Mouse (Mus musculus): Measurements from ENCODE around the gene Eipr1.
"Not testable (repeated sequence)": the region's sequence is repeated elsewhere in the genome, so short reads cannot be mapped to it uniquely, and the experiment has no call there.

Gene Eipr1

GRCm38 (mm10) chr12:28751508-28752263 lies at the start of gene Eipr1:
Eipr1 (plus strand) TSS chr12:28751803.
- peak; percentile 98 for DNase-seq (ENCODE audit: low spot score)

- DNase-seq (ENCODE audit: low spot score), result peak; percentile 80
Observed at GRCm38 (mm10) chr12:28704381-28704780, 47.2 kb upstream of the Eipr1 start.

- no peak for DNase-seq (ENCODE audit: low spot score)
Observed at GRCm38 (mm10) chr12:28705204-28705603, 46.4 kb upstream of the Eipr1 start.

GRCm38 (mm10) chr12:28708154-28708553 lies 43.4 kb upstream of the Eipr1 start:
- DNase-seq (ENCODE audit: low spot score), result no peak

GRCm38 (mm10) chr12:28710566-28711185 lies 40.9 kb upstream of the Eipr1 start:
- no peak for DNase-seq (ENCODE audit: low spot score)

- no peak for DNase-seq (ENCODE audit: low spot score)
Observed at GRCm38 (mm10) chr12:28714822-28715632, 36.6 kb upstream of the Eipr1 start.

GRCm38 (mm10) chr12:28717066-28717465 lies 34.5 kb upstream of the Eipr1 start:
- DNase-seq (ENCODE audit: low spot score), result no peak

GRCm38 (mm10) chr12:28718106-28718505 lies 33.5 kb upstream of the Eipr1 start:
- DNase-seq (ENCODE audit: low spot score), result no peak

GRCm38 (mm10) chr12:28724366-28724765 lies 27.2 kb upstream of the Eipr1 start:
- no peak for DNase-seq (ENCODE audit: low spot score)

GRCm38 (mm10) chr12:28726204-28726603 lies 25.4 kb upstream of the Eipr1 start:
- DNase-seq (ENCODE audit: low spot score), result no peak

GRCm38 (mm10) chr12:28727061-28727460 lies 24.5 kb upstream of the Eipr1 start:
- no peak for DNase-seq (ENCODE audit: low spot score)

GRCm38 (mm10) chr12:28732631-28733030 lies 19.0 kb upstream of the Eipr1 start:
- DNase-seq (ENCODE audit: low spot score), result no peak

GRCm38 (mm10) chr12:28733520-28734245 lies 17.9 kb upstream of the Eipr1 start:
- not testable (repeated sequence) for DNase-seq (ENCODE audit: low spot score)

- DNase-seq (ENCODE audit: low spot score), result no peak
Observed at GRCm38 (mm10) chr12:28734271-28734670, 17.3 kb upstream of the Eipr1 start.

GRCm38 (mm10) chr12:28735293-28735692 lies 16.3 kb upstream of the Eipr1 start:
- no peak for DNase-seq (ENCODE audit: low spot score)

- DNase-seq (ENCODE audit: low spot score), result no peak
Observed at GRCm38 (mm10) chr12:28743328-28743727, 8.3 kb upstream of the Eipr1 start.

- peak; percentile 97 for DNase-seq (ENCODE audit: low spot score)
Observed at GRCm38 (mm10) chr12:28750021-28750633, 1.5 kb upstream of the Eipr1 start, which contains the start of gene Trappc12. Trappc12 (minus strand) TSS chr12:28750472.

- peak; percentile 3 for DNase-seq (ENCODE audit: low spot score)
Observed at GRCm38 (mm10) chr12:28750876-28751275, 727 bp upstream of the Eipr1 start.

- DNase-seq (ENCODE audit: low spot score), result no peak
Observed at GRCm38 (mm10) chr12:28756019-28756418, 4.4 kb downstream of the Eipr1 start.

GRCm38 (mm10) chr12:28769953-28770352 lies 18.4 kb downstream of the Eipr1 start:
- DNase-seq (ENCODE audit: low spot score), result no peak

- peak; percentile 53 for DNase-seq (ENCODE audit: low spot score)
Observed at GRCm38 (mm10) chr12:28773815-28774214, 22.2 kb downstream of the Eipr1 start.
